Mouse (Mus musculus) 3134 (cell line): Measurements from ENCODE around the gene Glis3.

ENCODE experiments used
- DNase-seq: peaks from one replicate; pipeline ENCODE4 v3.0.0-alpha.2; 2011; ENCODE audit warnings: low spot score; ENCODE audit not compliant: insufficient read length; ENCODE audit errors: extremely low read depth

The Glis3 gene

DNA sequence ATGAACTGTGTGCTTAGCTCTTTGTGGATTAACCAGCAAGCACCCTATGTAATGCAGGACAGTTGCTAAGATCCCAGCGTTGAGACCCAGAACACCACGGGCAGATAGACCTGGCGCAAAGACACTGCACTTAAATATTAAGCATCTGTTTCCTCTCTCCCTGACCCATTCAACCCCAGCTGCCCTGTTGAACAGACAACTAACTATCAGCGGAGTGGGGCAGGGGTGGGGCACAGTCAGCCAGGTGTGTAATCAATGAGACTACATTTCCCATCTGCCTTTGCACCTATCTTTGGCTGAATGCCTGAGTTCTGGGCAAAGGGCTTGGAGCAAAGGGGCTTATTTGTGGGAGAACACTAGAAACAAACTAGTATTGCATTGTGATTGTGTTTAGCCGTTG, 180.1 kb downstream of the Glis3 start:
- no peak for DNase-seq

- DNase-seq = no peak
These were observed 184.0 kb downstream of the Glis3 start for GRCm38 (mm10) chr19:28495926-28496325.

DNA sequence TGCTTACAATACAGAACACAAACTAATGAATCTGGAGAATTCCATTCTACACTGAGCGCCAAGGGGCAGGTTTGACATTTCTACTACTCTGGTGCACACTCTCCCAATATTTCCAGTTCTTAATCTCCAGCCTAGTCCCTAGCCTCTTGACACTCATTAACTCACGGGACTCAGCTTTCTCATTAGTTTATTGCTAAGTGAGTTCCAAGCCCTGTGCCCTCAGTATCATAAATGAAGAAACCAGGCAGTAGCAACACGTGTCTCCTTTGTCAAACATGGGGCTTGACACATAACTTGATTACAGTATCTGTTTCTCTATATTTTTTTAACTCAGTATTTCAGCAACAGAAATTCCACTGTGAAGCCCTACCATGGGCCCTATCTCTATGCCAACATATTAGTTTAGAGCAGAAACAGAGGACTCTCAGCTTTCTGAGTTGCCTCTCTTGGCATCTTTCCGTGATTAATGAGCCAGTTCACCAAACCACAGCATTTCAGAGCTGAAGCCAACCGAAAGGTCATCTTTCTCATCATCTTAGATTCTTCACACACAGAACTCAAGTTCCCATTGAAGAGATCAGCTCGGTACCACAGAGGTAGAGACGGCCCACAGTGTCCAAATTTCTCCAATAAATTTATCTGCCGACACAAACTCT, 186.1 kb downstream of the Glis3 start:
- no peak for DNase-seq

DNA sequence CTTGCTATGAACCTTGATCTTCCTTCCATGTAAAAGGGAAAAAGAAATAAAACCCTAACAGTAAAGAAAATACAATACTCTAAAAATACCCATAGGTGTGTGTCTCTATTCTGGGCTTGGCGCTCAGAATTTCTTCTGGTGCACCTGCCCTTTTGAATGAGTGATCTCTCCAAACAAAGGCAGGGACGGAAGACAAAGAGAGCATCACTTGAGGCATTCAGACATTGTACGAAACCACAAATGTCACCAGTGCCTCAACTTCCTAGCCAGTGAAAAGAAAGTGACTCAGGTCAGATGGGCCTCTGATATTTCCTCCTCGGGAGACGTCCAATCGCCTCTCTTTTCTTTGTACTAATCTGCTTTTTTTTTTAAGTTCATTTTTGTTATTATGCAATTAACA, 201.8 kb downstream of the Glis3 start:
- DNase-seq = no peak

DNA sequence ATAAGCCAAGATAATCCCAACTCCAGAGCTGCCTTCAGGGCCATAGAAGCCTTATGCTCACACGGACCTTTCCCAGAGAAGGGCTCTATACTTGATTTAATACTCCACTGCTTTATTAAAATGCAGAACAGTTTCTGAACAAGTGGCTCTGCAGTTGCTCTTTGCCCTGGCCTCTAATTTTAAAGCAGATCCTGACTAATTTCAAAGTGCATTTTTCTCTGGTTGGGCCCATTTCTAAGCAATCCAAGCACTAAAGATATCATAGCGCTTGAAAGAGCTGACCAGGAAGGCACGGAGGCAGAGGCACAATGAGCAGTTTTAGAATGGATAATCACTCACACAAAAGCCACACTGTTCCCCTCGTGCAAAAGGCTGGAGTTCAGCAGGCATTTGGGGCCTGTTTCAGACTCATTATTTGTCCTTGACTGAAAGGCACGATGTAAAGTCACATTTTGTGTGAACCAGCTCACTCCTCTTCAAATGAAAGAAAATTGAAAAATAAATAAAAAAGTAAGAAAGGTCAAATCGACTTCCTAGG, 202.5 kb downstream of the Glis3 start:
- DNase-seq = no peak

GRCm38 (mm10) chr19:28473621-28474020, 206.3 kb downstream of the Glis3 start:
- DNase-seq = no peak

- DNase-seq = no peak
These were observed 208.7 kb downstream of the Glis3 start for GRCm38 (mm10) chr19:28471144-28471543.

DNA sequence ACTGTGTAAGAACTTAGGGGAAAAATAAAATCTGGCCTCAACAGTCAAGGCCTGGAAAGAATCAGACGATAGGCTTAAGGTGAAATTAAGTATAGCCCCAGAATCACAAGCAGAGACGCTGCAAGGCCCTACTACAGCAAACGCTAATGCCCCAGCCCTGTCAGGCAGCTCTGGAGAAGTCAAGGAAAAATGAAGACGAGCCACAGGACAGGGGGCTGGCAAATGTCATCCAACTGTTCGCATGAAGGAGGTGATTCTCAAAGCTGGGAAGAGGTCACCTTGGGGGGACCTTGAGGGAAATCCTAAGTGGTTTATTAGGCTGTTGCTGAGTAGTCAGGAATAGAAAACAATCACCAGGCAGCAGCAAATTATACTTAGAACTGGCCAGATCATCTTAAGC, 214.1 kb downstream of the Glis3 start:
- no peak for DNase-seq

DNA sequence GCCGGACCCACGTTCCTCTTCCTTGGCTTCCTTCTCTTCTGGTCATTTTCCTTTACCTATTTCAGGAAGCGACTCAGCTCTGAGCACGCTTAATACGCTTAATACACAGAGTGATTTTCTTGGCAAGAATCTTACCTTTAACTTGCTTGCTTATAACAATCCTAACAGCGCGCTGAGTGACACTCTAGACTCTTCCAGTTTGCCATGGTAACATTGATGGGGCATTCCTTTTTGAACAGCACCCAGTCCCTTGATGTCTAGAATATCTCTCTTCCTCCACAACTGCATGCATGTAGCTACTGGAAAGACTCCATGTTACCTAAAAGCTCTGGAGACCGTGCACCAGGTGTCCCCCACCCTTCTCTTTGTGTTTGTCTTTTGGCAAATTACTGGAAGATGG, 225.5 kb downstream of the Glis3 start:
- DNase-seq = no peak

DNA sequence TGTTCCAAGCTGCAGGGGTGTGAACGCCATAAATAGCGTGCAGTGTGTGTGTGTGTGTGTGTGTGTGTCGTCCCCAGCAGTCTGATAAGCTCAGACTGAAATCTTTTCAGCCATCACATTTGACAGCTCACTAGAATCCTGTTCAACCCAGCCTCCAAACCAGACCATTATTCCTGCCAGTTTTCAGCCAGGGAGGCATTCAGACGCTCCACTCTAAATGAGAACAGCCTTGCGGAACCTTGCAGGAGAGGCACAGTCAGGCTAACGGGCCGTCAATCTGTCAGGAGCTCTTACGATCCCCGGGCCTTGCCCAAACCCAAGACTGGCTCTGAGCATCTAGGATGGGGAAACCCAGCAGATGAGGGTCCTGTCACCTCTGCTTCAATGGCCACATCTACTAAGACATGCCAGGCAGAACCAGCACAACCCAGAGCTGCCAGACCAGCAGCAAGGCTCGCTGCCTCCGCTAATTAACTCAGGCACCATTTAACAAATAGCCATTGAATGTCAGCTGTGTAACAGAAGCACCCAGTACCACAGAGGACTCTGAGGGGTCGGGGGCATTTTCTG, 226.8 kb downstream of the Glis3 start:
- no peak for DNase-seq

DNA sequence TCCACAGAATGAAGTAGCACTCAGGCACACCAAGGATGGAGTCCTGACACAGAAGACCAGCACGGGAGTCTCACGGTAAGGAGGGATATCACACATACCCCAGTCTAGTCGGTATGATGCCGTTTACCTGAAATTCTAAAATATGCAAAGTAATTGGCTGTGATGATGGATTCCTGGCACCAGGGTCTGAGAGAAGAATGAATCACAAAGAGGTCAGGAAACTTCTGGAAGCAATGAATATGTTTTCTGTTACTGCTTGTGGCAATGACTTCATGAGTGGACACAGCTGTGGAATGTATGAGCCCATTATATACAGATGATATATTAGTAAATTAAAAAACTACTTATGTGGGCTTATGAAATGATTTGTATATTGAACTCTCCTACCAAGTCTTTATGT, 231.1 kb downstream of the Glis3 start:
- no peak for DNase-seq

DNA sequence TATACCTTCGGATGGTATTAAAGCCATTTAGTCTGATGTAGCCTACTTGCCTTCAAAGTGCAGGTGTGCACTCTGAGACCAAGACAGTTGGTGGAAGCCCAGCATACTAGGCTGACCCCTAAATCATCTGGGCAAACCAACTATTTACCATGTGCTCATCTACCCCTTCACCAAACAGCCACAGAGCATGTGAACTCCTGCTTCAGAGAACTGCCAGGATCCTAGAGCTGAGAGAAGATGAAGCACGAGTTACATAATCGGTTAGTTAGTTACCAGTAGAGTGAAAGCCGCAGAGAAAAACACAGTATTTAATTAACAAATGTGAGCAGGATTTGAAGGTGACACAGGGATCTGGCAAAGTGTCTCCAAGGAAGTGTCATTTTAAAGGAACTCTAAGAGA, 237.7 kb downstream of the Glis3 start:
- DNase-seq = no peak

GRCm38 (mm10) chr19:28436457-28437148, 243.3 kb downstream of the Glis3 start:
- DNase-seq = no peak

GRCm38 (mm10) chr19:28428220-28428816, 251.6 kb downstream of the Glis3 start:
- DNase-seq = no peak

GRCm38 (mm10) chr19:28424180-28424579, 255.7 kb downstream of the Glis3 start:
- no peak for DNase-seq

DNA sequence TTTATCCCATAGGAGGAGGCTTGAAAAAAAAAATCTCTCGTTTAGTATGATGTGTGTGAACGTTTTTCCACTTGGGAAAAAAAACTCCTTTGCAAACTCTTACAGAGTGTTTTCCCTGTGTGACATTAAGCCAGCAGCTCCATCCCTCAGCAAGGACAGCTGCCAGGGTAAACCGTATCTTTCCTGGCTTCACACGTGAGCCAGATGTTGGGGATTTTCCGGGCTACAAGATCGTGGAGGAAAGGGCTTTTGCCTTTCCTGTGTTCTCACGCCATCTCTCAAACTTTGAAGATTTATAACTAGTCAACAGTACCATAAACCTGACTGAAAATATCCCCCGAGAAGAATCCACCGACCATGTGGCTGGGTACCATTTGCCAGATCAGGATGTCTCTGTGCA, 256.9 kb downstream of the Glis3 start:
- DNase-seq = no peak

GRCm38 (mm10) chr19:28416069-28416468, 263.8 kb downstream of the Glis3 start:
- no peak for DNase-seq

DNA sequence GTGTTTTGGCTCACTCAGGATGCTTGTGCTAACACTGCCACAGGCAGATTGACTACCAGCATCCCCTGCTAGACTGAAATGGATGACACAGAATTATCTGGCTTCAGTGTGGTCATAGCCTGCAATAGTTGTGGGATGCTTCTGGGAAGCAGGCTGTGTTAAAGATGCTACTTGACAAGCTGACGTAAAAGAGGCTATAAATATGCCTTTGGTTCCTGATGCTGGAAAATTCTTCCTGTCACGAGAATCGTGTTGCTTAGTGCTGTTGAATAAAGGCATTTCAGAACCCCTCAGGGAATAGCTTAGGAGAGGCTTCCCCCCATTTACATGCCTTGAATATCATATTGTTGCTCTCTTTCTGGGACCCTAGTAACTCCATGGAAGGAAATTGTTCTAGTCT, 271.1 kb downstream of the Glis3 start:
- DNase-seq = no peak

GRCm38 (mm10) chr19:28402956-28403355, 276.9 kb downstream of the Glis3 start:
- DNase-seq = no peak

- DNase-seq = no peak
These were observed 284.4 kb downstream of the Glis3 start for GRCm38 (mm10) chr19:28395584-28395861.

DNA sequence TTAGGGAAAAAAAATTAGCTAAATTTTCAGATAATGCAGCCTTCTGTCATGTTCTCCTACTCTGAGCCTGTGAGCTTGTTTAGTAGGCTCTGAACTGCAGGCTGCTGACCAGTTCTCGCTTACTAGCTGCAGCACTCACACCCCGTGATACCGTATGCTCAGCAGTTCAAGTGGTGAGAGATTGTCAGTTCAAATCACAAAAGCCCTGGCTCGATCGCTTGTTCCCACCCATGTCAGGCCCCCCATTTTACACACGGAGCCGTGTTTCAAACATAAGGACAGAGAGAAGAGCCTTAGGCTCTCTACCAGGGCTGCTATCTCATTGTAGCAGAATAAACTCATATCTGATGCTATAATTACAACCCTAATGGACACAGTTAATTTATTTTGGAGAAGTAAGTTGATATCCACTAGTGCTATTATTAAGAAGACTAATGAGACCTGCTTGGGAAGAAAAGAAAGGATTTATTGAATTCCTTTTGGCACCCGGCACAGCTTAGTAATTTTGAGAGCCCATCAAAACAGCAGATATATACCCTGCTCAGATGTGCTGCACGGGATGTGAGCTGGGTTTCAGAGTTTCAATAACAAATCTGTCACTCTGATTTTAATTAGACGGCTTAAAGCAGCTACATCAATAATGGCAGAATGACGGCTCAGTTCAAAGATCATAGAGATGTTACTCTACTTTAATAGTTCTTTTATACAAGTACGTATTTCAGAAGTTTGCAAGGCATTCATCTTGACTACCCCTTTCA, 284.9 kb downstream of the Glis3 start:
- no peak for DNase-seq
